Mouse (Mus musculus): ENCODE data around the gene Ccdc114. TPM values are rescaled to one million over a fixed set of nuclear protein-coding genes. Genes with fewer than 3 reads are reported as not detected.
"Not testable (repeated sequence)": the region's sequence is repeated elsewhere in the genome, so short reads cannot be mapped to it uniquely, and the experiment has no call there.

Ccdc114 gene
- polyA plus RNA-seq, 1 experiment: 8.9 TPM

DNA sequence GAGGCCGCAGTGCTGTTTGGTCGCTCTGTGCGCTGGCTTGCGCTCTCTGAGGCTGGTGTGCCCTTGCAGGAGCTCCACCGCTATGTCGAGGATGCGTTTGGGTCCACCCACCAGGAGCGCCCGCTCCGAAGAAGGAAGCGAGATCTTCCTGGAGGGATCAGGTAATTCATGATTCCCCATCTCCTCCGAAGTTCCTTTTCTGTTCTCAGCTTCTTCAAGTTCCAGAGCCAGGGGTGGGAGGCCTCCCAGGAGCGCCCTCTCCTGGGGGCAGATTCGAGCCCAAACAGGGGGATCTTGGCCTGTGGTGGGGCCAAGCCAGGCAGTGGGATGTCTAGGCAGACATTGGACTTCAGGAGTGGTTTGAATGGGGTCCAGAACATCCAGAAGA, 551 bp downstream of the Ccdc114 start:
- no peaks in the 10 kb centered on the region for H3K27me3 ChIP-seq (ENCODE audit: control insufficient read depth, insufficient read depth, low read length)
- TF ChIP-seq POLR2A (IDR thresholded peaks at IDR 0.05; ENCODE audit: low read depth, low read length) (no peak), CTCF (IDR thresholded peaks at IDR 0.05; ENCODE audit: extremely low read depth, insufficient read length, insufficient replicate concordance, low read depth, low read length) (peak; percentile 42; the same call in 1 of the 2 replicates)
- WGBS: 11% methylated on average over 14 of the region's 14 CpGs
- H3K27ac ChIP-seq (ENCODE audit: insufficient read depth, low read depth, low read length): peak overlapping the region; percentile 84
- peak overlapping the region; percentile 61 for H3K4me3 ChIP-seq (ENCODE audit: low read depth, low read length)
- H3K36me3 ChIP-seq (ENCODE audit: control insufficient read depth, insufficient read depth, low read length): no peaks in the 10 kb centered on the region
- H3K4me1 ChIP-seq (ENCODE audit: control insufficient read depth, insufficient read depth, insufficient read length, low read length): peaks cover 19% of the 10 kb centered on the region

GRCm38 (mm10) chr7:45928626-45929295, 4.9 kb downstream of the Ccdc114 start:
- TF ChIP-seq CTCF (IDR thresholded peaks at IDR 0.05; ENCODE audit: extremely low read depth, insufficient read length, insufficient replicate concordance, low read depth, low read length) (no peak), POLR2A (IDR thresholded peaks at IDR 0.05; ENCODE audit: low read depth, low read length) (no peak)
- H3K27me3 ChIP-seq (ENCODE audit: control insufficient read depth, insufficient read depth, low read length): no peaks in the 10 kb centered on the region
- H3K4me1 ChIP-seq (ENCODE audit: control insufficient read depth, insufficient read depth, insufficient read length, low read length): peaks cover 8% of the 10 kb centered on the region
- H3K4me3 ChIP-seq (ENCODE audit: low read depth, low read length): no peak overlapping the region
- H3K27ac ChIP-seq (ENCODE audit: insufficient read depth, low read depth, low read length): no peak overlapping the region
- WGBS: 51% methylated on average over 21 of the region's 23 CpGs
- peaks cover 4% of the 10 kb centered on the region; the same call in 1 of the 2 replicates for H3K36me3 ChIP-seq (ENCODE audit: control insufficient read depth, insufficient read depth, low read length)

DNA sequence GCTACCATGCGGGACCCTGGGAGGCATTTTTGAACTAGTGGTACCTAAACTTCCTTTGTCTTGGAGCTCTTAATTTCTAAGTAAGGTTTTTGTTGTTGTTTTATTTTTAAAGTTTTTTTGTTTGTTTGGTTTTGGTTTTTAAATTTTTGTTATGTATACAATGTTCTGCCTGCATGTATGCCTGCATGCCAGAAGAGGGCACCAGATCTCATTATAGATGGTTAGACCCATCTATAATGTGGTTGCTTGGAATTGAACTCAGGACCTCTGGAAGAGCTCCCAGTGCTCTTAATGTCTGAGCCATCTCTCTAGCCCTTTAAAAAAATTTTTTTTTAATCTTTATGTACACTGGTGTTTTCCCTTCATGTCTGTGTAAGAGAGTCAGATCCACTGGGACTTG, 5.8 kb downstream of the Ccdc114 start:
- TF ChIP-seq CTCF (IDR thresholded peaks at IDR 0.05; ENCODE audit: extremely low read depth, insufficient read length, insufficient replicate concordance, low read depth, low read length): no peak
- no peak for TF ChIP-seq POLR2A (IDR thresholded peaks at IDR 0.05; ENCODE audit: low read depth, low read length)
- 98% methylated on average over 1 of the region's 1 CpGs for WGBS
- peaks cover under 1% of the 10 kb centered on the region; the same call in 1 of the 2 replicates for H3K4me1 ChIP-seq (ENCODE audit: control insufficient read depth, insufficient read depth, insufficient read length, low read length)

GRCm38 (mm10) chr7:45933766-45934165, 9.9 kb downstream of the Ccdc114 start:
- H3K4me1 ChIP-seq (ENCODE audit: control insufficient read depth, insufficient read depth, insufficient read length, low read length); H3K27ac ChIP-seq (ENCODE audit: insufficient read depth, low read depth, low read length): not testable (repeated sequence)
- 79% methylated on average over 12 of the region's 12 CpGs for WGBS

More for the DNA sequence above, 5.8 kb downstream of the Ccdc114 start:
- no peak overlapping the region for H3K27ac ChIP-seq (ENCODE audit: insufficient read depth, low read depth, low read length)
- no peaks in the 10 kb centered on the region for H3K27me3 ChIP-seq (ENCODE audit: control insufficient read depth, insufficient read depth, low read length)
- H3K36me3 ChIP-seq (ENCODE audit: control insufficient read depth, insufficient read depth, low read length): peaks cover 4% of the 10 kb centered on the region; the same call in 1 of the 2 replicates
- no peak overlapping the region for H3K4me3 ChIP-seq (ENCODE audit: low read depth, low read length)

GRCm38 (mm10) chr7:45935114-45935513, 11.2 kb downstream of the Ccdc114 start:
- TF ChIP-seq CTCF (IDR thresholded peaks at IDR 0.05; ENCODE audit: extremely low read depth, insufficient read length, insufficient replicate concordance, low read depth, low read length): peak; percentile 67; the same call in 1 of the 2 replicates
- TF ChIP-seq POLR2A (IDR thresholded peaks at IDR 0.05; ENCODE audit: low read depth, low read length): no peak
- 14% methylated on average over 7 of the region's 7 CpGs for WGBS
- H3K27me3 ChIP-seq (ENCODE audit: control insufficient read depth, insufficient read depth, low read length): no peaks in the 10 kb centered on the region
- peaks cover 6% of the 10 kb centered on the region for H3K4me1 ChIP-seq (ENCODE audit: control insufficient read depth, insufficient read depth, insufficient read length, low read length)
- peaks cover 4% of the 10 kb centered on the region; the same call in 1 of the 2 replicates for H3K36me3 ChIP-seq (ENCODE audit: control insufficient read depth, insufficient read depth, low read length)
- no peak overlapping the region for H3K4me3 ChIP-seq (ENCODE audit: low read depth, low read length)
- no peak overlapping the region for H3K27ac ChIP-seq (ENCODE audit: insufficient read depth, low read depth, low read length)

More at GRCm38 (mm10) chr7:45933766-45934165, 9.9 kb downstream of the Ccdc114 start:
- not testable (repeated sequence) for H3K27me3 ChIP-seq (ENCODE audit: control insufficient read depth, insufficient read depth, low read length); H3K4me3 ChIP-seq (ENCODE audit: low read depth, low read length); H3K36me3 ChIP-seq (ENCODE audit: control insufficient read depth, insufficient read depth, low read length)

- TF ChIP-seq CTCF (IDR thresholded peaks at IDR 0.05; ENCODE audit: extremely low read depth, insufficient read length, insufficient replicate concordance, low read depth, low read length) (no peak), POLR2A (IDR thresholded peaks at IDR 0.05; ENCODE audit: low read depth, low read length) (no peak)
- Histone ChIP-seq H3K4me1 (ENCODE audit: control insufficient read depth, insufficient read depth, insufficient read length, low read length) (peaks cover 11% of the 10 kb centered on the region), H3K27ac (ENCODE audit: insufficient read depth, low read depth, low read length) (peak overlapping the region; percentile 52; the same call in 1 of the 2 replicates), H3K27me3 (ENCODE audit: control insufficient read depth, insufficient read depth, low read length) (no peaks in the 10 kb centered on the region), H3K4me3 (ENCODE audit: low read depth, low read length) (no peak overlapping the region), H3K36me3 (ENCODE audit: control insufficient read depth, insufficient read depth, low read length) (no peaks in the 10 kb centered on the region; the same call in 1 of the 2 replicates)
- 19% methylated on average over 2 of the region's 2 CpGs for WGBS
Measured at GRCm38 (mm10) chr7:45939836-45940235, 16.0 kb downstream of the Ccdc114 start.

DNA sequence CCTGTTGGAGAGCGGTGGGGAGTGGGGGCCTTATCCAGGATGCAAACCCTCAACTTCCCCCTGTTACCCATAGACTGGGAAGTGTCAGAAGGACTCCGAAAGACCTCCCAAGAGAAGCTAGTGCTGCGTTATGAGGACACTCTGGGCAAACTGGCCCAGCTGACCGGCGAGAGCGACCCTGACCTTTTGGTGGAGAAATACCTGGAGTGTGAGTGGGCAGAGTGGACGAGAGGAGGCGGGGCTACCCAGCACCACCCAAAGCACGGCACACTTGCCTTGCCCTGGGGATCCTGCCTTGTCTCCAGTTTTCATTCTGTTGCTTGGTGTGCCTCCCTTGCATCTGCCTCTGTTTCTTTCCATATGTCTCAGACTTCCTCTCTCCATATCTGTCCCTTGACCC, 18.1 kb downstream of the Ccdc114 start:
- H3K4me1 ChIP-seq (ENCODE audit: control insufficient read depth, insufficient read depth, insufficient read length, low read length): peaks cover 11% of the 10 kb centered on the region
- no peaks in the 10 kb centered on the region for H3K27me3 ChIP-seq (ENCODE audit: control insufficient read depth, insufficient read depth, low read length)
- no peak overlapping the region for H3K4me3 ChIP-seq (ENCODE audit: low read depth, low read length)
- H3K36me3 ChIP-seq (ENCODE audit: control insufficient read depth, insufficient read depth, low read length): no peaks in the 10 kb centered on the region; the same call in 1 of the 2 replicates
- 86% methylated on average over 9 of the region's 9 CpGs for WGBS
- H3K27ac ChIP-seq (ENCODE audit: insufficient read depth, low read depth, low read length): no peak overlapping the region
- TF ChIP-seq POLR2A (IDR thresholded peaks at IDR 0.05; ENCODE audit: low read depth, low read length) (no peak), CTCF (IDR thresholded peaks at IDR 0.05; ENCODE audit: extremely low read depth, insufficient read length, insufficient replicate concordance, low read depth, low read length) (no peak)

All from small intestine, adult 2 months (tissue).